Mouse (Mus musculus): ENCODE data around the gene Rdx. TPM values are rescaled to one million over a fixed set of nuclear protein-coding genes. Genes with fewer than 3 reads are reported as not detected.

Rdx gene
- polyA plus RNA-seq, 1 experiment from 2014 or later, result 193 TPM

- no peak overlapping the region for H3K27ac ChIP-seq (ENCODE audit: low read depth, low read length)
- no peaks in the 10 kb centered on the region for H3K36me3 ChIP-seq (ENCODE audit: control insufficient read depth, insufficient read depth, low read length)
- no peak for ATAC-seq (ENCODE audit: insufficient read depth, low FRiP score, low TSS enrichment)
- no peaks in the 10 kb centered on the region for H3K27me3 ChIP-seq (ENCODE audit: control insufficient read depth, insufficient read depth, low read length)
- no peaks in the 10 kb centered on the region for H3K9me3 ChIP-seq (ENCODE audit: control insufficient read depth, low read length)
- H3K4me2 ChIP-seq (ENCODE audit: low read depth), result no peak overlapping the region
- no peak overlapping the region for H3K9ac ChIP-seq (ENCODE audit: low read length)
- H3K4me3 ChIP-seq (ENCODE audit: low read depth, low read length), result no peak overlapping the region
- no peaks in the 10 kb centered on the region for H3K4me1 ChIP-seq (ENCODE audit: control insufficient read depth, insufficient read depth, low read length)
- DNase-seq (ENCODE audit: low spot score), result no peak
- WGBS, result 96% methylated on average over 3 of the region's 3 CpGs
Observed at GRCm38 (mm10) chr9:52107161-52107560, 60.2 kb downstream of the Rdx start.

- no peak overlapping the region for H3K27ac ChIP-seq (ENCODE audit: low read depth, low read length)
- 90% methylated on average over 3 of the region's 3 CpGs for WGBS
- no peak for DNase-seq (ENCODE audit: low spot score)
Observed at GRCm38 (mm10) chr9:52110738-52111137, 63.8 kb downstream of the Rdx start.

GRCm38 (mm10) chr9:52113091-52113490 is 66.1 kb downstream of the Rdx start:
- DNase-seq (ENCODE audit: low spot score) (no peak), ATAC-seq (ENCODE audit: insufficient read depth, low FRiP score, low TSS enrichment) (no peak)
- no peak overlapping the region for H3K4me3 ChIP-seq (ENCODE audit: low read depth, low read length)
- no peak overlapping the region for H3K27ac ChIP-seq (ENCODE audit: low read depth, low read length)
- H3K36me3 ChIP-seq (ENCODE audit: control insufficient read depth, insufficient read depth, low read length), result no peaks in the 10 kb centered on the region; the same call in 1 of the 2 replicates
- no peaks in the 10 kb centered on the region for H3K27me3 ChIP-seq (ENCODE audit: control insufficient read depth, insufficient read depth, low read length)
- H3K4me2 ChIP-seq (ENCODE audit: low read depth), result no peak overlapping the region
- WGBS, result 92% methylated on average over 5 of the region's 5 CpGs
- H3K9me3 ChIP-seq (ENCODE audit: control insufficient read depth, low read length), result no peaks in the 10 kb centered on the region
- no peaks in the 10 kb centered on the region for H3K4me1 ChIP-seq (ENCODE audit: control insufficient read depth, insufficient read depth, low read length)
- H3K9ac ChIP-seq (ENCODE audit: low read length), result no peak overlapping the region

More at GRCm38 (mm10) chr9:52110738-52111137, 63.8 kb downstream of the Rdx start:
- no peak overlapping the region for H3K4me3 ChIP-seq (ENCODE audit: low read depth, low read length)
- H3K9me3 ChIP-seq (ENCODE audit: control insufficient read depth, low read length), result no peaks in the 10 kb centered on the region
- no peaks in the 10 kb centered on the region for H3K27me3 ChIP-seq (ENCODE audit: control insufficient read depth, insufficient read depth, low read length)
- no peaks in the 10 kb centered on the region; the same call in 1 of the 2 replicates for H3K36me3 ChIP-seq (ENCODE audit: control insufficient read depth, insufficient read depth, low read length)
- H3K4me2 ChIP-seq (ENCODE audit: low read depth), result no peak overlapping the region
- no peak overlapping the region for H3K9ac ChIP-seq (ENCODE audit: low read length)
- no peak for ATAC-seq (ENCODE audit: insufficient read depth, low FRiP score, low TSS enrichment)
- H3K4me1 ChIP-seq (ENCODE audit: control insufficient read depth, insufficient read depth, low read length), result no peaks in the 10 kb centered on the region

- H3K4me3 ChIP-seq (ENCODE audit: low read depth, low read length), result no peak overlapping the region
- no peak overlapping the region for H3K27ac ChIP-seq (ENCODE audit: low read depth, low read length)
- H3K36me3 ChIP-seq (ENCODE audit: control insufficient read depth, insufficient read depth, low read length), result peaks cover 2% of the 10 kb centered on the region; the same call in 1 of the 2 replicates
- H3K9me3 ChIP-seq (ENCODE audit: control insufficient read depth, low read length), result no peaks in the 10 kb centered on the region
- H3K27me3 ChIP-seq (ENCODE audit: control insufficient read depth, insufficient read depth, low read length), result no peaks in the 10 kb centered on the region
- no peak for DNase-seq (ENCODE audit: low spot score)
- no peak overlapping the region for H3K4me2 ChIP-seq (ENCODE audit: low read depth)
- H3K4me1 ChIP-seq (ENCODE audit: control insufficient read depth, insufficient read depth, low read length), result no peaks in the 10 kb centered on the region
- H3K9ac ChIP-seq (ENCODE audit: low read length), result no peak overlapping the region
- WGBS, result 89% methylated on average over 4 of the region's 4 CpGs
- ATAC-seq (ENCODE audit: insufficient read depth, low FRiP score, low TSS enrichment), result no peak
Observed at GRCm38 (mm10) chr9:52119212-52119611, 72.2 kb downstream of the Rdx start.

GRCm38 (mm10) chr9:52125225-52125624 is 78.3 kb downstream of the Rdx start:
- H3K9ac ChIP-seq (ENCODE audit: low read length), result no peak overlapping the region
- DNase-seq (ENCODE audit: low spot score) (no peak), ATAC-seq (ENCODE audit: insufficient read depth, low FRiP score, low TSS enrichment) (no peak)
- no peak overlapping the region for H3K27ac ChIP-seq (ENCODE audit: low read depth, low read length)
- H3K9me3 ChIP-seq (ENCODE audit: control insufficient read depth, low read length), result no peaks in the 10 kb centered on the region
- H3K4me1 ChIP-seq (ENCODE audit: control insufficient read depth, insufficient read depth, low read length), result no peaks in the 10 kb centered on the region
- no peak overlapping the region for H3K4me2 ChIP-seq (ENCODE audit: low read depth)
- WGBS, result 95% methylated on average over 6 of the region's 6 CpGs
- H3K27me3 ChIP-seq (ENCODE audit: control insufficient read depth, insufficient read depth, low read length), result no peaks in the 10 kb centered on the region
- no peak overlapping the region for H3K4me3 ChIP-seq (ENCODE audit: low read depth, low read length)
- peaks cover 2% of the 10 kb centered on the region; the same call in 1 of the 2 replicates for H3K36me3 ChIP-seq (ENCODE audit: control insufficient read depth, insufficient read depth, low read length)

- Histone ChIP-seq H3K9ac (ENCODE audit: low read length) (no peak overlapping the region), H3K9me3 (ENCODE audit: control insufficient read depth, low read length) (no peaks in the 10 kb centered on the region), H3K27ac (ENCODE audit: low read depth, low read length) (no peak overlapping the region), H3K4me3 (ENCODE audit: low read depth, low read length) (no peak overlapping the region), H3K27me3 (ENCODE audit: control insufficient read depth, insufficient read depth, low read length) (no peaks in the 10 kb centered on the region), H3K36me3 (ENCODE audit: control insufficient read depth, insufficient read depth, low read length) (peaks cover 2% of the 10 kb centered on the region; the same call in 1 of the 2 replicates), H3K4me1 (ENCODE audit: control insufficient read depth, insufficient read depth, low read length) (no peaks in the 10 kb centered on the region), H3K4me2 (ENCODE audit: low read depth) (no peak overlapping the region)
- ATAC-seq (ENCODE audit: insufficient read depth, low FRiP score, low TSS enrichment) (no peak), DNase-seq (ENCODE audit: low spot score) (no peak)
- 75% methylated on average over 4 of the region's 4 CpGs for WGBS
Observed at GRCm38 (mm10) chr9:52130348-52130747, 83.4 kb downstream of the Rdx start.

GRCm38 (mm10) chr9:52132771-52133170 is 85.8 kb downstream of the Rdx start:
- Histone ChIP-seq H3K27ac (ENCODE audit: low read depth, low read length) (no peak overlapping the region), H3K4me1 (ENCODE audit: control insufficient read depth, insufficient read depth, low read length) (no peaks in the 10 kb centered on the region), H3K9me3 (ENCODE audit: control insufficient read depth, low read length) (no peaks in the 10 kb centered on the region), H3K9ac (ENCODE audit: low read length) (no peak overlapping the region), H3K27me3 (ENCODE audit: control insufficient read depth, insufficient read depth, low read length) (no peaks in the 10 kb centered on the region), H3K4me3 (ENCODE audit: low read depth, low read length) (no peak overlapping the region), H3K36me3 (ENCODE audit: control insufficient read depth, insufficient read depth, low read length) (no peaks in the 10 kb centered on the region), H3K4me2 (ENCODE audit: low read depth) (no peak overlapping the region)
- DNase-seq (ENCODE audit: low spot score), result no peak
- 86% methylated on average over 2 of the region's 2 CpGs for WGBS
- no peak for ATAC-seq (ENCODE audit: insufficient read depth, low FRiP score, low TSS enrichment)

Small RNA genes within 50 kb of the gene (microRNA-seq; reads per million reads assigned to microRNA genes)
- not detected for gene Gm27686
- not detected for gene Mir6244

Other genes with a start within 250 kb of the Rdx start
- gene Fdx1, start 83.6 kb upstream of the Rdx start, polyA plus RNA-seq (2014; fragmentation: Nextera tagmentation; extraction: Ambion mirVana), result 41.7 and 46.4 TPM in 2 replicates
- gene Zc3h12c, start 121.4 kb downstream of the Rdx start, polyA plus RNA-seq (2014; fragmentation: Nextera tagmentation; extraction: Ambion mirVana), result 9.2 and 9.5 TPM in 2 replicates